In the genomic region with DNA sequence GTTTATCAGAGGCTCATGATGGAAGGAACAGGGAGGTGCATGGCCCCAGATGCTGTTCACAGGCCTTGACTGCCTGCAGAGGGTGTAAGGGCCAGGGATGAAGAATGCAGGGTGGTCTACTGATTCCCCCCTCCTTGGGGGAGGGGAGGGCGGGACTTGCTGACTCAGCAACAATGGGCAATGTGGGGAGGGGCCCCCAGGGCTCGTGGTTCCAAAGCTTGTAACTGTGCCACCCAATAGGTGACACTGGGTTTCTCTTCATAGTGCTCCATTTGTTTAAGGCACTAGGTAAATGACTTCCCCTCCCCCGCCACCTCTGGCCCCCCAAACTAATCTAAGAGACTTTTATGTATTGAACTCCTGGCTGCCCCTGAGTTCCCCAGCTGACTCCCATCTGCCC, we compare ENCODE assay signal across 8 mouse cellular contexts. TPM values are rescaled to one million over a fixed set of nuclear protein-coding genes. Genes with fewer than 3 reads are reported as not detected.
A peak's percentile ranks its signal among the peaks of the same experiment; 100 is the strongest.
DNase-seq lines count a peak whose midpoint lies in the region; TF ChIP-seq lines count a peak whose summit lies in the region.

No protein-coding gene starts in this region.

- peak overlapping the region; percentile 90 for H3K4me3 ChIP-seq in gastrocnemius, adult 2 months
- peak overlapping the region; percentile 80 for H3K4me3 ChIP-seq in liver, adult 2 months (ENCODE audit: insufficient read depth, low read depth, low read length)

- TF ChIP-seq CTCF in gastrocnemius, adult 2 months (IDR thresholded peaks at IDR 0.05), result no peak
- no peak for TF ChIP-seq CTCF in liver, adult 2 months (IDR thresholded peaks at IDR 0.05; ENCODE audit: low read depth, low read length)

- peak overlapping the region; percentile 89 for H3K9ac ChIP-seq in liver, adult 2 months (ENCODE audit: low read depth, low read length)

- no peak for DNase-seq in gastrocnemius, adult 2 months
- DNase-seq in gastrocnemius, postnatal 10 days, result no peak
- DNase-seq in thymus, postnatal 14 days, result peak; percentile 40
- no peak for DNase-seq in thymus, adult 18-20 months
- no peak for DNase-seq in liver, adult 2 months (ENCODE audit: extremely low read depth, low read depth, low spot score)
- DNase-seq in frontal cortex, postnatal 10 days (ENCODE audit: low spot score in 2 of 2), result no peak
- no peak for DNase-seq in yolk sac, embryonic 10.5 days (ENCODE audit: low spot score)
- DNase-seq in spleen, adult 12 weeks (ENCODE audit: low spot score), result no peak

- no peak for TF ChIP-seq POLR2A in liver, adult 2 months (IDR thresholded peaks at IDR 0.05; ENCODE audit: extremely low read depth, insufficient read depth, low read length)

- H3K36me3 ChIP-seq in liver, adult 2 months (ENCODE audit: control insufficient read depth, insufficient read depth, low read length), result no peaks in the 10 kb centered on the region

- H3K27me3 ChIP-seq in liver, adult 2 months (ENCODE audit: control insufficient read depth, insufficient read depth, low read length), result no peaks in the 10 kb centered on the region

- H3K4me1 ChIP-seq in liver, adult 2 months (ENCODE audit: control insufficient read depth, insufficient read depth, low read length), result peaks cover 28% of the 10 kb centered on the region

- intact Hi-C loops in gastrocnemius, adult 2 months (cut with DNase I), result loop anchor here (1.0 to 5.0 kb wide), 2 partner anchors 65 to 182 kb away; no protein-coding TSS in a partner anchor

- peak overlapping the region; percentile 8; the same call in 1 of the 2 replicates for H3K27ac ChIP-seq in gastrocnemius, adult 2 months
- H3K27ac ChIP-seq in liver, adult 2 months (replicated peaks; ENCODE audit: insufficient read depth, low read depth, low read length), result peak overlapping the region; percentile 98

- peaks cover 37% of the 10 kb centered on the region for H3K79me2 ChIP-seq in liver, adult 2 months (ENCODE audit: control insufficient read depth, insufficient read depth, low read length)

- 20% methylated on average over 3 of the region's 3 CpGs for WGBS in liver, adult 2 months

RNA-seq across cellular contexts. Expression of a gene that starts 2.5 kb away (rescaled TPM):
- 10 to 100 TPM; 20.7 to 22.0 TPM for total RNA-seq in gastrocnemius, adult 2 months (2021)
- total RNA-seq in gastrocnemius, postnatal 10 days (2021), result 10 to 100 TPM; 26.2 to 28.3 TPM
- total RNA-seq in liver, adult 2 months (2014; rRNA removed), result 40.2 and 43.7 TPM in 2 replicates
- 110 and 121 TPM in 2 replicates for polyA plus RNA-seq in liver, adult 2 months (2012; rRNA removed)
